Mouse (Mus musculus) megakaryocyte, embryonic 14.5 days (primary cell): ENCODE measurements at regions not wholly inside any gene's neighbourhood (a gene's known extent, or its start where the extent isn't known, plus 50 kb on each side); places are given as distances from the start of the nearest gene placed in this dataset.

Experiments used
- FLI1 ChIP-seq: IDR thresholded peaks from 2 replicates; pipeline ENCODE4 v1.6.1; 2012; ENCODE audit warnings: low read length, inconsistent platforms, mixed read lengths
- GATA1 ChIP-seq: IDR thresholded peaks from 3 replicates; pipeline ENCODE4 v1.6.1; 2012; ENCODE audit warnings: mixed read lengths, low read length, inconsistent platforms, borderline replicate concordance

- TF ChIP-seq GATA1 (no peak), FLI1 (no peak)
Measured at GRCm38 (mm10) chr4:31566158-31566557, 397.7 kb upstream of the Map3k7 start.
